In genomic region chr17:28743145-28743866, GRCm38 (mm10) we compare ENCODE assay signal across 12 mouse cellular contexts. TPM values are rescaled to one million over a fixed set of nuclear protein-coding genes. Genes with fewer than 3 reads are reported as not detected.
DNase-seq lines count a peak whose midpoint lies in the region; ATAC-seq and TF ChIP-seq lines count a peak whose summit lies in the region.
"Had no signal": no experiment of that assay in that cellular context is flagged by ENCODE, and none has a peak within 500 bp of the region (broad histone marks: within the 10 kb centered on the region; RNA-seq: fewer than 3 reads in every experiment).

No protein-coding gene starts in this region.

- no peaks in the 10 kb centered on the region for H3K27me3 ChIP-seq in embryonic facial prominence, embryonic 10.5 days (replicated peaks; ENCODE audit: low read depth, poor library complexity, severe bottlenecking)
- H3K27me3 ChIP-seq: neural tube, embryonic 13.5 days had no signal

- peak overlapping the region; percentile 75 for H3K27ac ChIP-seq in left cerebral cortex, adult 2 months
- H3K27ac ChIP-seq in embryonic facial prominence, embryonic 10.5 days (replicated peaks): no peak overlapping the region
- H3K27ac ChIP-seq: heart, adult 2 months; limb, embryonic 10.5 days; neural tube, embryonic 13.5 days had no signal

- intact Hi-C loops in left cerebral cortex, adult 2 months (cut with DNase I): no loop called here
- intact Hi-C loops in heart, postnatal 10 days (cut with DNase I): loop anchor here (5.0 kb wide), 1 partner anchor 51 kb away; the partner anchor contains the start of genes Mapk14 and Slc26a8

- ATAC-seq in cerebellum, adult (ENCODE audit: insufficient number of reproducible peaks, low FRiP score, low TSS enrichment): no peak
- no peak for ATAC-seq in inflammation-experienced regulatory T-cells, adult 6 months

- 93% methylated on average over 11 of the region's 11 CpGs for WGBS in embryonic facial prominence, embryonic 10.5 days

- H3K4me3 ChIP-seq in left cerebral cortex, adult 2 months: no peak overlapping the region
- no peak overlapping the region for H3K4me3 ChIP-seq in embryonic facial prominence, embryonic 10.5 days
- H3K4me3 ChIP-seq: erythroblast, embryonic 14.5 days; heart, adult 2 months; limb, embryonic 10.5 days; neural tube, embryonic 13.5 days had no signal

- no peaks in the 10 kb centered on the region for H3K9me3 ChIP-seq in embryonic facial prominence, embryonic 10.5 days
- H3K9me3 ChIP-seq: limb, embryonic 10.5 days; neural tube, embryonic 13.5 days had no signal

- DNase-seq in cerebellum, adult 11-12 months: peak; percentile 52
- DNase-seq in cerebellum, adult 18-20 months: peak; percentile 51 to 72
- DNase-seq in kidney, adult 8-10 months: peak; percentile 61 to 75
- peak in 1 of 2 experiments; percentile 58 for DNase-seq in left cerebral cortex, adult 2 months (ENCODE audit: extremely low spot score in 1 of 2, low spot score in 2 of 2)
- no peak for DNase-seq in embryonic facial prominence, embryonic 10.5 days (ENCODE audit: low spot score)
- DNase-seq in heart, postnatal 10 days: no peak

- no peak for TF ChIP-seq CTCF in left cerebral cortex, adult 2 months (IDR thresholded peaks at IDR 0.05)

- H3K4me1 ChIP-seq in embryonic facial prominence, embryonic 10.5 days: no peaks in the 10 kb centered on the region
- H3K4me1 ChIP-seq: limb, embryonic 10.5 days; neural tube, embryonic 13.5 days had no signal

- H3K36me3 ChIP-seq in embryonic facial prominence, embryonic 10.5 days (replicated peaks): peaks cover 100% of the 10 kb centered on the region

RNA-seq across cellular contexts. Expression of gene AC170998.1, which starts 17.4 kb away (rescaled TPM):
- 1 to 10 TPM; 1.6 to 3.3 TPM for total RNA-seq in left cerebral cortex, adult 2 months (2021)
- polyA plus RNA-seq in inflammation-experienced regulatory T-cells, adult 6 months (2017; shearing (Covaris generic)): 10 to 100 TPM in 2 of 3 experiments, 1 to 10 TPM in 1; 6.0 to 13.5 (median 11.2) TPM
- 3.3 and 3.6 TPM in 2 replicates for polyA plus RNA-seq in embryonic facial prominence, embryonic 10.5 days (2016; fragmentation: Nextera tagmentation; extraction: Ambion mirVana)
- total RNA-seq in heart, postnatal 10 days (2021): under 1 TPM; 0.45 to 0.77 TPM
- polyA plus RNA-seq: erythroblast, embryonic 14.5 days had no signal

RNA-seq across cellular contexts. Expression of gene Mapk13, which starts 25.8 kb away (rescaled TPM):
- total RNA-seq in left cerebral cortex, adult 2 months (2021): 1 to 10 TPM; 1.6 to 1.7 TPM
- not detected for polyA plus RNA-seq in inflammation-experienced regulatory T-cells, adult 6 months (2017; shearing (Covaris generic))
- 16.5 and 19.4 TPM in 2 replicates for polyA plus RNA-seq in embryonic facial prominence, embryonic 10.5 days (2016; fragmentation: Nextera tagmentation; extraction: Ambion mirVana)
- total RNA-seq in heart, postnatal 10 days (2021): 1 to 10 TPM in 1 of 2 experiments, under 1 TPM in 1; 0.45 to 1.1 TPM
- polyA plus RNA-seq: erythroblast, embryonic 14.5 days had no signal

RNA-seq across cellular contexts. Expression of gene Mapk14, which starts 52.2 kb away (rescaled TPM):
- 10 to 100 TPM; 86.2 to 88.2 TPM for total RNA-seq in left cerebral cortex, adult 2 months (2021)
- polyA plus RNA-seq in inflammation-experienced regulatory T-cells, adult 6 months (2017; shearing (Covaris generic)): 10 to 100 TPM; 17.7 to 24.5 (median 24.2) TPM
- polyA plus RNA-seq in embryonic facial prominence, embryonic 10.5 days (2016; fragmentation: Nextera tagmentation; extraction: Ambion mirVana): 48.1 and 50.7 TPM in 2 replicates
- 10 to 100 TPM; 47.3 to 51.1 TPM for total RNA-seq in heart, postnatal 10 days (2021)

RNA-seq across cellular contexts. Expression of gene Slc26a8, which starts 53.3 kb away (rescaled TPM):
- 1 to 10 TPM; 7.4 to 7.7 TPM for total RNA-seq in left cerebral cortex, adult 2 months (2021)
- polyA plus RNA-seq in inflammation-experienced regulatory T-cells, adult 6 months (2017; shearing (Covaris generic)): under 1 TPM; 0.21 to 0.88 (median 0.87) TPM
- 0.21 and 0.77 TPM in 2 replicates for polyA plus RNA-seq in embryonic facial prominence, embryonic 10.5 days (2016; fragmentation: Nextera tagmentation; extraction: Ambion mirVana)
- 1 to 10 TPM in 1 of 2 experiments, under 1 TPM in 1; 0.65 to 1.2 TPM for total RNA-seq in heart, postnatal 10 days (2021)

RNA-seq across cellular contexts. Expression of gene Brpf3, which starts 57.6 kb away (rescaled TPM):
- 10 to 100 TPM; 49.1 to 49.5 TPM for total RNA-seq in left cerebral cortex, adult 2 months (2021)
- polyA plus RNA-seq in inflammation-experienced regulatory T-cells, adult 6 months (2017; shearing (Covaris generic)): 1 to 10 TPM; 3.0 to 4.1 (median 3.1) TPM
- 9.1 and 12.1 TPM in 2 replicates for polyA plus RNA-seq in embryonic facial prominence, embryonic 10.5 days (2016; fragmentation: Nextera tagmentation; extraction: Ambion mirVana)
- total RNA-seq in heart, postnatal 10 days (2021): 10 to 100 TPM; 15.2 to 22.3 TPM

Comparison
In these comparisons a context has a peak if more than half of its experiments do, and no peak if none do; other contexts are left out.
1. DNase-seq: peak in cerebellum, adult 11-12 months (single experiment), cerebellum, adult 18-20 months (2 of 2) and kidney, adult 8-10 months (2 of 2); none in embryonic facial prominence, embryonic 10.5 days (single experiment) and heart, postnatal 10 days (0 of 2).